Mouse (Mus musculus) ZHBTc4 (cell line): ENCODE measurements at regions not wholly inside any gene's neighbourhood (a gene's known extent, or its start where the extent isn't known, plus 50 kb on each side); places are given as distances from the start of the nearest gene placed in this dataset.
A peak's percentile ranks its signal among the peaks of the same experiment; 100 is the strongest.

Experiments used
- DNase-seq: peaks from one replicate; pipeline ENCODE4 v3.0.0-alpha.2; 2011; ENCODE audit warnings: low read depth, low spot score

DNA sequence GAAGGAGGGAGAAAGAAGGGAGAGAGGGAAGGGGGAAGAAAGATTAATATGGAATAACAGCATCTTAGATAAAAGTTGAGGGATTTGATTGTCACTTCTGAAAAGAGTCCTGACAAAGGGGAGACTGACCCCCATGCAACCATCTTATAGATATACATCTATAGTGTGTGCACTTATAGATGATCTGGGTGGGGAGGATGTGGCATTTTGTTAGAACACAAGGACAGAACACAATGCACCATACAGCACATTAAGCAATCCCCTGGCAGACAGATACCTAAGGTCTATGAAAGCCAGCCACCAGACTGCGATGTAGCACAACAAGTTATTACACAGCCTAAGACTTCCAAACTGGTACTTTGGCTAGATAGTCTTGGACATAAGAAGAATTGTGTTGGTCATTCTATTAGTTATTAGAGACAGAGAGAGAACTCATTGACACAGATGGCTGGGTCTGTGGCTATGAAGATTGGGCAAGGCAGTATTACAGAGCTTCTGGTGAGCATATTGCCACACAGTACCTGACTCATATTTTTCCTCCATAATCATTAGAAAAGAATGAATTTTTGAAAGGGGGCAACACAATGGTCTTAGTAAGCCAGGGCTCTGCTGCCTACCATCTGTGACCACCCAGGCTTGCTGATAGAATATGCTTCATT is 126.3 kb upstream of the Itgb1 start:
- no peak for DNase-seq

- DNase-seq, result no peak
Observed at GRCm38 (mm10) chr8:128560418-128560817, 125.0 kb upstream of the Itgb1 start.

DNA sequence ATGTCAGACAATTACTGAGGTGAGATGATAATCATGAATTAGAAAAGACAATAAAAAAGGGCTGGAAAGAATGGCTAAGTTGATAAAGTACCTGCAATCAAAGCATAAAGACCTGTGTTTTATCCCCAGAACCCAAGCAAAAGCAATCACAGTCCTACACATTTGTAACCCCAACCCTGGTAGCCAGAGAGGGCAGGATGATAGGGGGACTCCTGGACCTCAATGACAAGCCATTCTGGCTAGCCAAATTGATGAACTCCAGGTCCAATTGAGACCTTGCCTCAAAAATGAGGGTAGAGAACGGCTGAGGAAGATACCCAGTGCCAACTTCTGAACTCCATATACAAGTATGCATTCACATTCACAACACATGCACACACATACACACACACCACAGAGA is 124.4 kb upstream of the Itgb1 start:
- DNase-seq, result no peak

DNA sequence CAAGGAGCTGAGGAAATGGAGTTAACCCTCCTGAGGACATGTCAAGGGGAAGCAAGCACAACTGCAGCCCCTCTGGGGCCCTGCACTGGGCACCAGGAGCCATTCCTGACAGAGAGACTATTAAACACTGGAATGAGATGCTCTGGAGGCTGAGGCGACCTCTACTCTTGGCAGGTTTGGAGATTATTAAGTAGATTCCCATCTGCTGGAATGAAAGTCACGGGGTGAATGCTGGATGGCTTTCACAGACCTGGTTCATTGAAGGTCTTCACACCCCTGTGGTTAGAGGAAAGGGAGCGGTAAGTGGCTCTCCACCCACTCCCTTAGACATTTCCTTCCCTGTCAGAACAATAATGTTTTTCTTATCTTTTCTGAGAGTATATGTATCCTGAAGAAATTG is 122.8 kb upstream of the Itgb1 start:
- peak; percentile 11 for DNase-seq

- no peak for DNase-seq
Observed at GRCm38 (mm10) chr8:128563744-128564143, 121.7 kb upstream of the Itgb1 start.

GRCm38 (mm10) chr8:128572291-128572690 is 113.2 kb upstream of the Itgb1 start:
- no peak for DNase-seq

- no peak for DNase-seq
Observed at GRCm38 (mm10) chr8:128594114-128594513, 91.3 kb upstream of the Itgb1 start.

DNA sequence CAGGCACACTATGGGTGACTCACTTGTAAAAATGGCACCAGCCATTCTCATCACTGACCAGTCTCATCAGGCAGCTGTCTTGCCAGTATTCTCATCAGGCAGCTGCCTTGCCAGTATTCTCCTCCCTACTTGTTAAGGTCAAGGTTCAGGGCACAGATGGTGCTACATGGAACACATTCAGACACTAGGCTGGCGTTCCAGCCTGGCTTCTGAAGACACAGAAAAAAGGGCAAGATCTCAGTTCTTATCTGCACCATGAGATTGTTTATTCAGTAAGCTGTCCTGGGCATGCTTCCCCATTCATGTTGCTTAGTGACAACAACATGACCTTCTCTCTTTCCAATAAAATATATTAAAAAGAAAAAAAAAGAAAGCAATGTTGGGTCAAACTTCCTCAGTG is 90.7 kb upstream of the Itgb1 start:
- no peak for DNase-seq

DNA sequence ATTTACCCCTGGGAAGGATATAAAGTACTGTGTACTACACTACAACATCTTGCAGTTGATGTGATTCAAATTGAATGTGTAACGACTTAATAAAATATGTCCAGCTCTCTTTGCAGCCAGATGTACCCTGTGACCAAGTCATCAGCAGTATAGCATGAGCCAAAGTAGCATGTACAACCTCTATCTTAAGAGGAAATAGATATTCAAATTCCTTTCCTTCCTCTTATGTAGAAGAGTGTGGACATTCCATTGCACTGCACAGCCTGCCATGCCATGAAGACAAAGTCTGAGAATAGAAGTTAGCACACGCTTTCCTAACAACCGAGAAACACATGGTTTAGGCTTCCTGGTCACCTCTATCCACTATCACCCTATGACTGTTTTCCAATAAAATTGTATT is 79.9 kb upstream of the Itgb1 start:
- DNase-seq, result no peak

DNA sequence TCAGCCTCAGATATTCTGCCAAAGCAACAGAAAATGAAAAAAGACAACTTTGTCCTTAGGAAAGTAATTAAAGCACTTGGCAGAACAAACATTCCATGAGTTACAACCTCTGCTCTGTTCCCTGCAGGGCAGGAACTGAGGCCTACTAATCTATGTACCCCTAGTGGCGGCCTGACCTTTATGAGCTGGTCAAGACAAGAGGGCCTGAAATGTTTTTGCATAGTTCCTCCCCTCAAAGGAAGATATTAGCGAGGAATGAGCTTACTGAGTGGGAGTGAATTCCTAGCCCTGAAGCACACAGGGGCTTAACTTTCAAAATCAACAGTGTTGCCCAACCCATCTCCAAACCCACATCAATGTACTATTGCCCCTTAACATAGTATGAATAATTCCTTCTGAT is 76.6 kb upstream of the Itgb1 start:
- DNase-seq, result no peak

DNA sequence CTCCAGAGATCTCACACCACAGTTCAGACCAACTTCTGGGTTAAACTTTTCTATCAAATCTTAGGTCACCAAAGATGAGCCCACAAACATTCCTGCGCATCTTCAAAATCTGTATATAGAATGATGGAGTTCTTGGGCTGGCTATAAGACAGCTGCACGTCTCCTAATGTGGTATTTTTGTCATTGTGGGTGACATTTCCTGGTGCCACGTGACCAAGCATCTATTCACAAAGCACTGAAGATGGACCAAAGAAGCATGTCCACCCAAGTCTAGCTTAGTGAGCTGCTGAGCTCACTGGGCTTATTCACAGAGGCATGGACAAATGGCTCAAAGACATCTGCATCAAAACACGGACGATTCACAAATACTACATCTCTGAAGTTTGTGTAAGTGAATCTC is 72.8 kb upstream of the Itgb1 start:
- DNase-seq, result no peak

- no peak for DNase-seq
Observed at GRCm38 (mm10) chr8:128617854-128618253, 67.6 kb upstream of the Itgb1 start.

- DNase-seq, result no peak
Observed at GRCm38 (mm10) chr8:128619086-128619485, 66.4 kb upstream of the Itgb1 start.
